Mouse (Mus musculus): ENCODE results near the gene Exoc6b.

DNA sequence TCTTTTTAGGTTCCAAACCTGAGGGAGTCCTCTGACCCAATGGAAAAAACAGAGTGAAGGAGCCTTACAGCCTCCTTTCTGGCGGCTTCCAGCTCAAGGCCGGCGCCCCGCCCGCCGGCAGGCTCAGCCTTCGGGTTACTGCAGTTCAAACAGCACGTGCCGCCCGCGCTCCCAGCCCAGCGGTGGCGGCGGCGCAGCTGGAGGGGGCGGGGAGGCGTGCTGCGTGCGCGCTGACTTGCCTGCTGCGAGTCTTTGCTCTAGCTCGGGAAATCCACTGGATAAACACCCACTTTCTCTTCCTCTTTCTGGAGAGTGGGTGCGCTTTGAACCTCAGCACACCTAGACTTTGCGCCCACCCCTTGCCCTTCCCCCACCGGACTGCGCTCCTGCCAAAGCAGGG is 485.9 kb downstream of the Exoc6b start:
- no peak for TF ChIP-seq CTCF (IDR thresholded peaks at IDR 0.05; ENCODE audit: borderline replicate concordance, extremely low read depth, insufficient read depth, insufficient read length)
- TF ChIP-seq POLR2A (IDR thresholded peaks at IDR 0.05; ENCODE audit: borderline replicate concordance, extremely low read depth, insufficient read depth, insufficient read length, poor library complexity, severe bottlenecking): no peak
